Mouse (Mus musculus) kidney, embryonic 15.5 days (tissue): ENCODE measurements around the gene Cbx2. TPM values are rescaled to one million over a fixed set of nuclear protein-coding genes. Genes with fewer than 3 reads are reported as not detected.

Experiments used
- ATAC-seq: fragments of 200-750 bp; cut with Nextera tagmentation; replicated peaks from 2 replicates; pipeline ENCODE4 v1.8.0; 2017; ENCODE audit warnings: moderate TSS enrichment; ENCODE audit not compliant: low FRiP score
- H3K27ac ChIP-seq: fragments of 300-500 bp; sonication (generic); 2 replicates; pipeline ENCODE4 v1.5.1; 2015; ENCODE audit warnings: mild to moderate bottlenecking, inconsistent platforms
- H3K27me3 ChIP-seq: fragments of 300-500 bp; sonication (generic); 2 replicates; pipeline ENCODE4 v1.6.1; 2015; ENCODE audit warnings: inconsistent platforms
- H3K36me3 ChIP-seq: fragments of 300-500 bp; sonication (generic); 2 replicates; pipeline ENCODE4 v1.6.1; 2015; ENCODE audit warnings: inconsistent platforms
- H3K4me1 ChIP-seq: fragments of 300-500 bp; sonication (generic); 2 replicates; pipeline ENCODE4 v1.6.1; 2015; ENCODE audit warnings: inconsistent platforms
- H3K4me2 ChIP-seq: fragments of 300-500 bp; sonication (generic); 2 replicates; pipeline ENCODE4 v1.6.1; 2015; ENCODE audit warnings: moderate library complexity, mild to moderate bottlenecking, inconsistent platforms
- H3K4me3 ChIP-seq: fragments of 300-500 bp; sonication (generic); replicated peaks from 2 replicates; pipeline ENCODE4 v1.5.1; 2015; ENCODE audit warnings: mild to moderate bottlenecking, inconsistent platforms
- H3K9ac ChIP-seq: fragments of 300-500 bp; sonication (generic); 2 replicates; pipeline ENCODE4 v1.6.1; 2015; ENCODE audit warnings: mild to moderate bottlenecking, inconsistent platforms
- H3K9me3 ChIP-seq: fragments of 300-500 bp; sonication (generic); replicated peaks from 2 replicates; pipeline ENCODE4 v1.6.1; 2016; ENCODE audit warnings: inconsistent platforms
- WGBS: fragments of 180-500 bp; shearing (Covaris S2); methylation state at CpG from one replicate; pipeline ENCODE4 v1.1.7; 2015; ENCODE audit warnings: mixed read lengths; 5-methylcytosine and 5-hydroxymethylcytosine counted together
- polyA plus RNA-seq: library from polyadenylated mRNA; unstranded; fragments of >200 nt; fragmentation: Nextera tagmentation; extraction: Ambion mirVana; gene quantifications from 2 replicates; pipeline ENCODE4 v1.2.1, GENCODE M21; 2015

Gene Cbx2
- polyA plus RNA-seq, 1 experiment from 2014 or later = 40.7 TPM

GRCm38 (mm10) chr11:119075805-119076204 lies 53.0 kb downstream of the Cbx2 start:
- no peaks in the 10 kb centered on the region for H3K9me3 ChIP-seq
- peaks cover 17% of the 10 kb centered on the region for H3K36me3 ChIP-seq
- ATAC-seq = no peak

GRCm38 (mm10) chr11:119077755-119078154 lies 55.0 kb downstream of the Cbx2 start:
- peaks cover 31% of the 10 kb centered on the region for H3K27me3 ChIP-seq
- H3K4me3 ChIP-seq = no peak overlapping the region
- peaks cover 52% of the 10 kb centered on the region for H3K4me1 ChIP-seq
- H3K27ac ChIP-seq = no peak overlapping the region
- no peak overlapping the region for H3K9ac ChIP-seq
- H3K36me3 ChIP-seq = peaks cover 36% of the 10 kb centered on the region
- ATAC-seq = no peak
- H3K4me2 ChIP-seq = no peak overlapping the region
- no peaks in the 10 kb centered on the region for H3K9me3 ChIP-seq
- 76% methylated on average over 4 of the region's 4 CpGs for WGBS

More at GRCm38 (mm10) chr11:119075805-119076204, 53.0 kb downstream of the Cbx2 start:
- peaks cover 23% of the 10 kb centered on the region for H3K27me3 ChIP-seq
- no peak overlapping the region for H3K4me3 ChIP-seq
- H3K4me1 ChIP-seq = peaks cover 33% of the 10 kb centered on the region
- 88% methylated on average over 5 of the region's 5 CpGs for WGBS
- no peak overlapping the region for H3K27ac ChIP-seq
- no peak overlapping the region for H3K9ac ChIP-seq
- H3K4me2 ChIP-seq = no peak overlapping the region

GRCm38 (mm10) chr11:119078691-119079444 lies 56.1 kb downstream of the Cbx2 start:
- peaks cover 36% of the 10 kb centered on the region for H3K36me3 ChIP-seq
- peak overlapping the region; percentile 42 for H3K4me2 ChIP-seq
- peak overlapping the region; percentile 8; the same call in 1 of the 2 replicates for H3K4me3 ChIP-seq
- peak overlapping the region; percentile 73 for H3K27ac ChIP-seq
- H3K9ac ChIP-seq = peak overlapping the region; percentile 21; the same call in 1 of the 2 replicates
- ATAC-seq = peak; percentile 40; the same call in 1 of the 2 replicates
- peaks cover 56% of the 10 kb centered on the region for H3K4me1 ChIP-seq
- peaks cover 40% of the 10 kb centered on the region for H3K27me3 ChIP-seq
- H3K9me3 ChIP-seq = no peaks in the 10 kb centered on the region
- WGBS = 5% methylated on average over 24 of the region's 27 CpGs

- peak overlapping the region; percentile 42 for H3K4me2 ChIP-seq
- H3K9me3 ChIP-seq = no peaks in the 10 kb centered on the region
- peaks cover 62% of the 10 kb centered on the region for H3K4me1 ChIP-seq
- peak overlapping the region; percentile 21; the same call in 1 of the 2 replicates for H3K9ac ChIP-seq
- no peak for ATAC-seq
- H3K36me3 ChIP-seq = peaks cover 36% of the 10 kb centered on the region
- peak overlapping the region; percentile 73 for H3K27ac ChIP-seq
- peak overlapping the region; percentile 8; the same call in 1 of the 2 replicates for H3K4me3 ChIP-seq
- H3K27me3 ChIP-seq = peaks cover 41% of the 10 kb centered on the region
- whole genome bisulfite sequencing = 38% methylated on average over 7 of the region's 7 CpGs
Observed at GRCm38 (mm10) chr11:119079445-119079837, 56.7 kb downstream of the Cbx2 start.

GRCm38 (mm10) chr11:119080461-119081147 lies 57.8 kb downstream of the Cbx2 start:
- peaks cover 69% of the 10 kb centered on the region for H3K4me1 ChIP-seq
- H3K9me3 ChIP-seq = no peaks in the 10 kb centered on the region
- WGBS = 49% methylated on average over 33 of the region's 33 CpGs
- H3K4me3 ChIP-seq = no peak overlapping the region
- 0 out of 2 replicates have a peak overlapping the region, but pooled peaks have one; percentile 4 for H3K4me2 ChIP-seq
- H3K27ac ChIP-seq = no peak overlapping the region
- ATAC-seq = no peak
- H3K27me3 ChIP-seq = peaks cover 41% of the 10 kb centered on the region
- H3K9ac ChIP-seq = no peak overlapping the region
- H3K36me3 ChIP-seq = peaks cover 36% of the 10 kb centered on the region

Other genes starting within 250 kb of the Cbx2 start
- 0.32 and 0.79 TPM in 2 replicates for gene Rbfox3, start 111.4 kb upstream of the Cbx2 start, polyA plus RNA-seq
- gene Enpp7, start 34.8 kb upstream of the Cbx2 start, polyA plus RNA-seq = not detected in 2 replicates
- 9.8 and 10.3 TPM in 2 replicates for gene Cbx8, start 18.0 kb downstream of the Cbx2 start, polyA plus RNA-seq
- 8.6 and 9.9 TPM in 2 replicates for gene Cbx4, start 63.3 kb downstream of the Cbx2 start, polyA plus RNA-seq
- gene Tbc1d16, start 205.5 kb downstream of the Cbx2 start, polyA plus RNA-seq = 12.8 and 15.0 TPM in 2 replicates
- 4.6 and 6.5 TPM in 2 replicates for gene Ccdc40, start 205.6 kb downstream of the Cbx2 start, polyA plus RNA-seq
- 53.9 and 64.8 TPM in 2 replicates for gene Gaa, start 244.9 kb downstream of the Cbx2 start, polyA plus RNA-seq